Mouse (Mus musculus) ES-Bruce4 (cell line): ENCODE measurements at regions not wholly inside any gene's neighbourhood (a gene's known extent, or its start where the extent isn't known, plus 50 kb on each side); places are given as distances from the start of the nearest gene placed in this dataset.

ENCODE experiments used
- H3K27ac ChIP-seq: 2 replicates; pipeline ENCODE4 v1.5.1; 2012; ENCODE audit warnings: low read length, inconsistent platforms; ENCODE audit not compliant: insufficient read depth
- H3K27me3 ChIP-seq: 2 replicates; pipeline ENCODE4 v1.6.1; 2012; ENCODE audit warnings: mild to moderate bottlenecking, low read length, inconsistent platforms; ENCODE audit not compliant: control insufficient read depth, poor library complexity, insufficient read depth, severe bottlenecking
- H3K36me3 ChIP-seq: 2 replicates; pipeline ENCODE4 v1.6.1; 2012; ENCODE audit warnings: inconsistent platforms, mild to moderate bottlenecking, low read length, moderate library complexity; ENCODE audit not compliant: control insufficient read depth, poor library complexity, insufficient read depth, severe bottlenecking
- H3K4me1 ChIP-seq: one replicate; pipeline ENCODE4 v1.8.1; 2011; ENCODE audit warnings: low read length; ENCODE audit not compliant: control insufficient read depth, insufficient read depth
- H3K4me3 ChIP-seq: 2 replicates; pipeline ENCODE4 v1.5.1; 2011; ENCODE audit warnings: low read depth, mild to moderate bottlenecking, low read length
- H3K9ac ChIP-seq: 2 replicates; pipeline ENCODE4 v1.6.1; 2012; ENCODE audit warnings: low read depth, mild to moderate bottlenecking, inconsistent platforms; ENCODE audit not compliant: poor library complexity, severe bottlenecking
- H3K9me3 ChIP-seq: replicated peaks from 2 replicates; pipeline ENCODE4 v1.6.1; 2012; ENCODE audit warnings: mild to moderate bottlenecking, low read length, inconsistent platforms; ENCODE audit not compliant: control insufficient read depth, poor library complexity, insufficient read depth, severe bottlenecking
- CTCF ChIP-seq: IDR thresholded peaks from one replicate; pipeline ENCODE4 v1.8.1; 2011; ENCODE audit warnings: low read depth, low read length
- EP300 ChIP-seq: IDR thresholded peaks from 2 replicates; pipeline ENCODE4 v1.6.1; 2011; ENCODE audit warnings: low read depth, low read length; ENCODE audit not compliant: insufficient read depth
- POLR2A ChIP-seq: IDR thresholded peaks from one replicate; pipeline ENCODE4 v1.8.1; 2011; ENCODE audit warnings: low read length; ENCODE audit not compliant: insufficient read depth

DNA sequence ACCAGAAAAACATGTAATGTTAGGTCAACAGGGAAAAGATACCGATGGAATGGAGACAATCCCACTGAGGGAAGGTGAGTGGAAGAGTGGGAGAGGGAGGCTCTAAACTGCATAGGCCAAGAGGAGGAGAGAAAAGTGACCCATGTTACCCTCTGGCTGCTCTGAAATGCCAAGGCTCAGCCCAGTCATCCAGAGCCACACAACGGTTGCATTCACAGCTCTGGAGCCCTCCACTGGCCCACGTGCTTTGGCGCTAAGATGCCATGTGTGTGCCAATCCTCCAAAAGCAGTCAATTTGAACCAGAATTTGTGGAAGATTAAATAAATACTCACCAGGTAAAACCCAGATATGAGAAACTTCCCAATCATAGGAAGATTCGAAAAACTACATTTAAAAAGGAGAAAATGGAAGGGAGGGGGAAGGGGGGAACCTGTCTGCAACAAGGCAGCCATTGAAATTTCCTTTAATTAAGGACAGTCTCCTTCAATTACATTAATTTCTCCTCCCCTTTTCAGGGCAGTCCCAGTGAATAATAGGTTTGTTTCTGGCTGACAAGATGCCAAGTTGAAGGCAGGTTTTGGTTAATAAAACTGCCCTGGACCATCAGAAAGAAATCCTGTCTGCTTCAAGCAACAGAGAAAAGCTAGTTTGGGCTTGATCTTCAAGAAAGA lies 332.5 kb downstream of the Sorl1 start:
- no peak overlapping the region for H3K27ac ChIP-seq
- no peaks in the 10 kb centered on the region for H3K9me3 ChIP-seq
- no peaks in the 10 kb centered on the region for H3K4me1 ChIP-seq
- TF ChIP-seq CTCF (no peak), POLR2A (no peak), EP300 (no peak)
- H3K27me3 ChIP-seq, result no peaks in the 10 kb centered on the region
- no peaks in the 10 kb centered on the region for H3K36me3 ChIP-seq
- H3K4me3 ChIP-seq, result no peak overlapping the region
- H3K9ac ChIP-seq, result no peak overlapping the region

GRCm38 (mm10) chr9:41785131-41785530 lies 339.0 kb downstream of the Sorl1 start:
- no peaks in the 10 kb centered on the region for H3K27me3 ChIP-seq
- no peaks in the 10 kb centered on the region for H3K36me3 ChIP-seq
- H3K4me1 ChIP-seq, result no peaks in the 10 kb centered on the region
- no peak overlapping the region for H3K27ac ChIP-seq
- H3K9ac ChIP-seq, result no peak overlapping the region
- TF ChIP-seq EP300 (no peak), POLR2A (no peak), CTCF (no peak)
- H3K4me3 ChIP-seq, result no peak overlapping the region
- H3K9me3 ChIP-seq, result no peaks in the 10 kb centered on the region; the same call in 1 of the 2 replicates

DNA sequence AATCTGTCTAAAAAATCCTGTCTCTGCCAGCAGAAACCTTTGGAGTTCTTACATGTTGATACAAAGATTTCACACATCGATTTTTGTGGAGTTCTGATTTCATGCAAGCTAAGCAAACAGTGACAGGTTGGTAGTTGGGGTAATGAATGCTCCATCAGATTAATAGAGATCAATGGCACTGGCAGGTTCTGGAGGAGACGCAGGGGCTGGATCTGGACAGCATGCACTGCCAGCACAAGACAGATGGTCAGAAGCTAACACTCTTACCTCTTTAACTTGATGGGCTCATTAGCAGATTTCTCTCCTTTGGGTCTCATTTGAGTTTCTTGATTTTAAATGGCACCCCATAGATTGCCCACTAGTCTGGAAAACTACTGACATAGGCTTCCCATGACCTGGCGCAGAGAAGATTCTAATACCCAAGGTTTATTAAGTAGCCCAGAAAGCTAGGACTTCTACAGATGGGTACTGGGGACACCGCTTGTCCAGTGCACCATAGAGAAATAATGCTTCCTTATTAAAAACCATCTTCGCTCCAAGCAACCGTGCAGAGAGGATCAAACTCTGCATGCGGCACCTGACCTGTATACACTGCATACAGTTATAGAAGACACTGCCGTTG lies 351.7 kb downstream of the Sorl1 start:
- H3K36me3 ChIP-seq, result no peaks in the 10 kb centered on the region
- H3K9me3 ChIP-seq, result no peaks in the 10 kb centered on the region; the same call in 1 of the 2 replicates
- H3K9ac ChIP-seq, result no peak overlapping the region
- TF ChIP-seq CTCF (no peak), EP300 (no peak), POLR2A (no peak)
- no peaks in the 10 kb centered on the region; the same call in 1 of the 2 replicates for H3K27me3 ChIP-seq
- H3K4me3 ChIP-seq, result no peak overlapping the region
- no peak overlapping the region for H3K27ac ChIP-seq
- no peaks in the 10 kb centered on the region for H3K4me1 ChIP-seq

- Histone ChIP-seq H3K9me3 (no peaks in the 10 kb centered on the region; the same call in 1 of the 2 replicates), H3K27me3 (no peaks in the 10 kb centered on the region; the same call in 1 of the 2 replicates), H3K9ac (no peak overlapping the region), H3K4me3 (no peak overlapping the region), H3K4me1 (no peaks in the 10 kb centered on the region), H3K27ac (no peak overlapping the region), H3K36me3 (no peaks in the 10 kb centered on the region)
- TF ChIP-seq POLR2A, result no peak
- no peak for TF ChIP-seq EP300
- TF ChIP-seq CTCF, result no peak
Observed at GRCm38 (mm10) chr9:41771276-41771675, 352.8 kb downstream of the Sorl1 start.

GRCm38 (mm10) chr9:41768316-41768715 lies 355.8 kb downstream of the Sorl1 start:
- Histone ChIP-seq H3K4me1 (no peaks in the 10 kb centered on the region), H3K27me3 (no peaks in the 10 kb centered on the region; the same call in 1 of the 2 replicates), H3K9ac (no peak overlapping the region), H3K9me3 (no peaks in the 10 kb centered on the region; the same call in 1 of the 2 replicates), H3K4me3 (no peak overlapping the region), H3K27ac (no peak overlapping the region), H3K36me3 (no peaks in the 10 kb centered on the region)
- TF ChIP-seq EP300 (no peak), CTCF (no peak), POLR2A (no peak)

GRCm38 (mm10) chr9:41766533-41766920 lies 357.6 kb downstream of the Sorl1 start:
- no peak for TF ChIP-seq EP300
- TF ChIP-seq CTCF, result no peak
- no peak for TF ChIP-seq POLR2A
- Histone ChIP-seq H3K4me1 (no peaks in the 10 kb centered on the region), H3K9me3 (no peaks in the 10 kb centered on the region; the same call in 1 of the 2 replicates), H3K9ac (no peak overlapping the region), H3K27me3 (no peaks in the 10 kb centered on the region; the same call in 1 of the 2 replicates), H3K4me3 (no peak overlapping the region), H3K27ac (no peak overlapping the region), H3K36me3 (no peaks in the 10 kb centered on the region)
